Mouse (Mus musculus): ENCODE data around the gene Sytl1.

GRCm38 (mm10) chr4:133204379-133204778 lies 58.5 kb downstream of the Sytl1 start:
- TF ChIP-seq CTCF (IDR thresholded peaks at IDR 0.05; ENCODE audit: low read depth, low read length) (no peak), POLR2A (IDR thresholded peaks at IDR 0.05; ENCODE audit: borderline replicate concordance, low read depth, low read length) (no peak)

Measured in bone marrow macrophage, adult 2 months (primary cell).